In the genomic region with DNA sequence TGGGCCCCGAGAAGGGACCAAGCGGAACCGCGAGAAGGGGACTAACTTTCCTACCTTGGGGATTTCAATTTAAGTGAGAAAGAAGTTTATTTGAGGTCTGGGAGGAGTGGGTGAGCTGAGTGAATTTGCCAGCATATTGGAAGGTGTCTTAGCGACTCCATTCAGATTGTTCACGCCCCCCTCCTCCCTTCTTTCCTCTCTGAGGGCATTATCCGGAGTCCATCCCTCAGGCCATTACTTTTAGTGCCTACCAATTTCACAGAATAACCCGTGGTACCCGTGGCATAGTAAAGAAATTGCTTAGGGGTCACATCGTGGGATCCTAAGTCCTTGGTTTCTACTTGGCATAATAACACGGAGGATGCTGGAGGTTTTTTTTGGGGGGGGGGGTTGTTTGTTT, we compare ENCODE assay signal across 8 mouse cellular contexts. TPM values are rescaled to one million over a fixed set of nuclear protein-coding genes. Genes with fewer than 3 reads are reported as not detected.
A peak's percentile ranks its signal among the peaks of the same experiment; 100 is the strongest.
DNase-seq lines count a peak whose midpoint lies in the region; ATAC-seq and TF ChIP-seq lines count a peak whose summit lies in the region.

No protein-coding gene starts in this region.

- H3K27me3 ChIP-seq in kidney, postnatal 0 days (ENCODE audit: insufficient read depth, low read length) = no peaks in the 10 kb centered on the region
- H3K27me3 ChIP-seq in hindbrain, embryonic 15.5 days = no peaks in the 10 kb centered on the region
- H3K27me3 ChIP-seq in midbrain, embryonic 16.5 days (ENCODE audit: control insufficient read depth, insufficient read depth, low read depth, low read length) = no peaks in the 10 kb centered on the region

- H3K4me1 ChIP-seq in kidney, postnatal 0 days (replicated peaks; ENCODE audit: insufficient read depth, low read length) = peaks cover 6% of the 10 kb centered on the region; the same call in 1 of the 2 replicates
- H3K4me1 ChIP-seq in cortical plate, adult 2 months (ENCODE audit: control insufficient read depth, insufficient read depth, low read length) = no peaks in the 10 kb centered on the region; the same call in 1 of the 2 replicates
- peaks cover 35% of the 10 kb centered on the region for H3K4me1 ChIP-seq in hindbrain, embryonic 15.5 days (replicated peaks)
- peaks cover 26% of the 10 kb centered on the region for H3K4me1 ChIP-seq in midbrain, embryonic 16.5 days (ENCODE audit: control insufficient read depth, insufficient read depth, low read length)

- H3K4me3 ChIP-seq in kidney, postnatal 0 days (replicated peaks; ENCODE audit: low read depth, low read length) = peak overlapping the region; percentile 93
- peak overlapping the region; percentile 97 for H3K4me3 ChIP-seq in cortical plate, adult 2 months (ENCODE audit: insufficient read depth, low read length)
- H3K4me3 ChIP-seq in hindbrain, embryonic 15.5 days = peak overlapping the region; percentile 91
- H3K4me3 ChIP-seq in midbrain, embryonic 16.5 days (ENCODE audit: low read depth, low read length) = peak overlapping the region; percentile 66

- TF ChIP-seq CTCF in kidney, postnatal 0 days (IDR thresholded peaks at IDR 0.05; ENCODE audit: low read depth) = no peak
- no peak for TF ChIP-seq CTCF in cortical plate, adult 2 months (IDR thresholded peaks at IDR 0.05; ENCODE audit: extremely low read depth, insufficient read depth, low read length)

- no peak for TF ChIP-seq POLR2A in cortical plate, adult 2 months (IDR thresholded peaks at IDR 0.05; ENCODE audit: extremely low read depth, insufficient read depth, low read length)

- no peak for DNase-seq in kidney, postnatal 0 days (ENCODE audit: low spot score)
- DNase-seq in kidney, adult 11 months = no peak
- DNase-seq in urinary bladder, postnatal 25 days (ENCODE audit: low spot score) = no peak
- no peak for DNase-seq in layer of hippocampus, adult 18-20 months (ENCODE audit: low spot score in 2 of 2)
- no peak for DNase-seq in cerebellum, postnatal 10 days

- H3K9ac ChIP-seq in kidney, postnatal 0 days (ENCODE audit: low read depth, low read length) = peak overlapping the region; percentile 92
- peak overlapping the region; percentile 87 for H3K9ac ChIP-seq in hindbrain, embryonic 15.5 days
- peak overlapping the region; percentile 83 for H3K9ac ChIP-seq in midbrain, embryonic 16.5 days (ENCODE audit: low read depth, low read length)

- WGBS in kidney, postnatal 0 days = 1% methylated on average over 11 of the region's 11 CpGs
- WGBS in hindbrain, embryonic 15.5 days = 3% methylated on average over 11 of the region's 11 CpGs
- 3% methylated on average over 11 of the region's 11 CpGs for WGBS in midbrain, embryonic 16.5 days

- H3K36me3 ChIP-seq in kidney, postnatal 0 days (ENCODE audit: insufficient read depth, low read length) = no peaks in the 10 kb centered on the region
- no peaks in the 10 kb centered on the region for H3K36me3 ChIP-seq in hindbrain, embryonic 15.5 days
- no peaks in the 10 kb centered on the region for H3K36me3 ChIP-seq in midbrain, embryonic 16.5 days (ENCODE audit: control insufficient read depth, insufficient read depth, low read length)

- peak overlapping the region; percentile 93 for H3K27ac ChIP-seq in kidney, postnatal 0 days
- H3K27ac ChIP-seq in cortical plate, adult 2 months (ENCODE audit: insufficient read depth, low read length) = no peak overlapping the region
- peak overlapping the region; percentile 94 for H3K27ac ChIP-seq in hindbrain, embryonic 15.5 days (replicated peaks)
- H3K27ac ChIP-seq in midbrain, embryonic 16.5 days (ENCODE audit: low read length) = peak overlapping the region; percentile 96

- no peaks in the 10 kb centered on the region for H3K9me3 ChIP-seq in kidney, postnatal 0 days (replicated peaks; ENCODE audit: low read length)
- H3K9me3 ChIP-seq in hindbrain, embryonic 15.5 days = no peaks in the 10 kb centered on the region
- no peaks in the 10 kb centered on the region for H3K9me3 ChIP-seq in midbrain, embryonic 16.5 days (replicated peaks; ENCODE audit: control insufficient read depth, low read length, poor library complexity, severe bottlenecking)

- H3K4me2 ChIP-seq in kidney, postnatal 0 days (ENCODE audit: low read length) = peak overlapping the region; percentile 97
- H3K4me2 ChIP-seq in hindbrain, embryonic 15.5 days = peak overlapping the region; percentile 94
- H3K4me2 ChIP-seq in midbrain, embryonic 16.5 days (ENCODE audit: low read length) = peak overlapping the region; percentile 80

- no peak for ATAC-seq in kidney, postnatal 0 days (replicated peaks; ENCODE audit: low FRiP score, low read depth)
- ATAC-seq in hindbrain, embryonic 15.5 days (ENCODE audit: low FRiP score, low read depth) = peak; percentile 24
- peak; percentile 25 for ATAC-seq in midbrain, embryonic 16.5 days

RNA-seq across cellular contexts. Expression of a gene that starts 0.7 kb away (rescaled TPM):
- 8.1 and 8.8 TPM in 2 replicates for polyA plus RNA-seq in kidney, postnatal 0 days (2015; fragmentation: Nextera tagmentation; extraction: Ambion mirVana)
- 19.8 and 20.4 TPM in 2 replicates for polyA plus RNA-seq in cortical plate, adult 2 months (2012; rRNA removed)
- polyA plus RNA-seq in hindbrain, embryonic 15.5 days (2015; fragmentation: Nextera tagmentation; extraction: Ambion mirVana) = 10.5 and 11.1 TPM in 2 replicates
- polyA plus RNA-seq in midbrain, embryonic 16.5 days (2015; fragmentation: Nextera tagmentation; extraction: Ambion mirVana) = 9.4 TPM in 2 replicates
- 10 to 100 TPM; 49.7 to 52.6 TPM for total RNA-seq in layer of hippocampus, adult 18-20 months (2021)

RNA-seq across cellular contexts. Expression of a gene that starts 24.2 kb away (rescaled TPM):
- 23.1 and 38.7 TPM in 2 replicates for polyA plus RNA-seq in kidney, postnatal 0 days (2015; fragmentation: Nextera tagmentation; extraction: Ambion mirVana)
- polyA plus RNA-seq in cortical plate, adult 2 months (2012; rRNA removed) = 118 and 135 TPM in 2 replicates
- 4.8 TPM in 1 of 2 replicates, not detected in the other for polyA plus RNA-seq in hindbrain, embryonic 15.5 days (2015; fragmentation: Nextera tagmentation; extraction: Ambion mirVana)
- polyA plus RNA-seq in midbrain, embryonic 16.5 days (2015; fragmentation: Nextera tagmentation; extraction: Ambion mirVana) = 5.3 and 6.4 TPM in 2 replicates
- total RNA-seq in layer of hippocampus, adult 18-20 months (2021) = 100 to 1,000 TPM; 290 to 310 TPM
